Mouse (Mus musculus) CH12.LX (cell line): ENCODE results near the gene Gm1113.

ENCODE experiments used
- CTCF ChIP-seq, 2 experiments: IDR thresholded peaks in 1 of 2; conservative IDR thresholded peaks in 1 of 2; 2 replicates each; pipeline ENCODE4 v1.5.1; 2011 to 2012; ENCODE audit warnings: low read depth in 2 of 2, low read length in 2 of 2, improper control_type of control experiment in 1 of 2, inconsistent platforms in 1 of 2, mild to moderate bottlenecking in 1 of 2, moderate library complexity in 1 of 2
- EP300 ChIP-seq: IDR thresholded peaks from 2 replicates; pipeline ENCODE4 v1.6.1; 2011; ENCODE audit warnings: low read length, improper control_type of control experiment
- ETS1 ChIP-seq: conservative IDR thresholded peaks from 2 replicates; pipeline ENCODE4 v1.6.1; 2012; ENCODE audit warnings: low read depth, mild to moderate bottlenecking, inconsistent platforms, low read length, improper control_type of control experiment, moderate library complexity
- NRF1 ChIP-seq: IDR thresholded peaks from 2 replicates; pipeline ENCODE4 v1.6.1; 2014; ENCODE audit warnings: low read depth, mild to moderate bottlenecking, inconsistent platforms, low read length, improper control_type of control experiment, moderate library complexity
- POLR2A ChIP-seq: IDR thresholded peaks from 2 replicates; pipeline ENCODE4 v1.6.1; 2011; ENCODE audit warnings: low read depth, mild to moderate bottlenecking, improper control_type of control experiment, low read length
- ZMIZ1 ChIP-seq: IDR thresholded peaks from 2 replicates; pipeline ENCODE4 v1.6.1; 2012; ENCODE audit warnings: low read depth, mild to moderate bottlenecking, inconsistent platforms, low read length, improper control_type of control experiment

DNA sequence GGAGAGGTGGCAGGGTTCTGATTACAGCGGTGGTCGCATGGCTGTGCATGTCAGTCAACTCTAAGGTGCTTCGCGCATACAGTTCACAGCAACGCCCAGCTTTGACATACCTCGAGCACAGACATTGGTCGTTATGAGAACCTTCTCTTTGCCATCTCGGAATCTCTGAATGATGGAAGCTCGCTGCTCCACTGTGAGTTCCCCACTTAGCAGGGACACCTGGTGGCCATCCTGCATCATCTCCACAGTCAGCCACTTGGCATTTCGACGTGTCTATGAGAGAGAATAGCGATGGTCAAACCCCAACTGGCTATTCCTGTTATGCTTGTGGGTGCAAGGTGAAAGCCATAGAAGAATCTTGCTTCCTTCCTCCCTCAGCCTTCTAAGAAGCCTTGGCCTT is 27.6 kb upstream of the Gm1113 start:
- TF ChIP-seq POLR2A: no peak
- TF ChIP-seq CTCF (conservative IDR thresholded peaks at IDR 0.05 in 1 of 2, IDR thresholded peaks at IDR 0.05 in 1 of 2; ENCODE audit: low read depth in 2 of 2, low read length in 2 of 2): peak in 1 of 2 experiments; percentile 59; a peak in 2 of 4 replicates
- TF ChIP-seq ETS1: no peak
- TF ChIP-seq NRF1: no peak
- TF ChIP-seq ZMIZ1: no peak
- TF ChIP-seq EP300: no peak
